Mouse (Mus musculus) hindbrain, embryonic 16.5 days (tissue): ENCODE measurements around the gene Chrnb2. TPM values are rescaled to one million over a fixed set of nuclear protein-coding genes. Genes with fewer than 3 reads are reported as not detected.

ENCODE experiments used
- ATAC-seq: fragments of 200-750 bp; cut with Nextera tagmentation; 2 replicates; pipeline ENCODE4 v1.8.0; 2017; ENCODE audit warnings: moderate TSS enrichment, moderate library complexity
- H3K27ac ChIP-seq: fragments of 300-500 bp; sonication (generic); 2 replicates; pipeline ENCODE4 v1.5.1; 2014; ENCODE audit warnings: low read depth, mild to moderate bottlenecking, control low read depth, low read length, moderate library complexity
- H3K27me3 ChIP-seq: fragments of 300-500 bp; sonication (generic); replicated peaks from 2 replicates; pipeline ENCODE4 v1.6.1; 2014; ENCODE audit warnings: low read length; ENCODE audit not compliant: control insufficient read depth, insufficient read depth
- H3K36me3 ChIP-seq: fragments of 300-500 bp; sonication (generic); 2 replicates; pipeline ENCODE4 v1.6.1; 2014; ENCODE audit warnings: mild to moderate bottlenecking, low read length, moderate library complexity, mixed read lengths; ENCODE audit not compliant: control insufficient read depth, insufficient read depth
- H3K4me1 ChIP-seq: fragments of 300-500 bp; sonication (generic); 2 replicates; pipeline ENCODE4 v1.6.1; 2014; ENCODE audit warnings: low read depth, low read length; ENCODE audit not compliant: control insufficient read depth, insufficient read depth
- H3K4me2 ChIP-seq: fragments of 300-500 bp; sonication (generic); 2 replicates; pipeline ENCODE4 v1.6.1; 2014; ENCODE audit warnings: mild to moderate bottlenecking, low read length, control low read depth, moderate library complexity
- H3K4me3 ChIP-seq: fragments of 300-500 bp; sonication (generic); 2 replicates; pipeline ENCODE4 v1.5.1; 2014; ENCODE audit warnings: mild to moderate bottlenecking, low read length, control low read depth, moderate library complexity
- H3K9ac ChIP-seq: fragments of 300-500 bp; sonication (generic); 2 replicates; pipeline ENCODE4 v1.6.1; 2014; ENCODE audit warnings: low read depth, mild to moderate bottlenecking, control low read depth, low read length, moderate library complexity
- H3K9me3 ChIP-seq: fragments of 300-500 bp; sonication (generic); 2 replicates; pipeline ENCODE4 v1.6.1; 2014; ENCODE audit warnings: mild to moderate bottlenecking, low read length, moderate library complexity; ENCODE audit not compliant: control insufficient read depth
- WGBS: fragments of 180-500 bp; shearing (Covaris S2); extraction: QIAGEN DNeasy Blood & Tissue Kit; methylation state at CpG from one replicate; pipeline ENCODE4 v1.1.7; 2014; 5-methylcytosine and 5-hydroxymethylcytosine counted together
- polyA plus RNA-seq: library from polyadenylated mRNA; unstranded; fragments of >200 nt; fragmentation: Nextera tagmentation; extraction: Ambion mirVana; gene quantifications from 2 replicates; pipeline ENCODE4 v1.2.1, GENCODE M21; 2015

Chrnb2 gene
- polyA plus RNA-seq, 1 experiment from 2014 or later: 23.5 TPM

- Histone ChIP-seq H3K27me3 (no peaks in the 10 kb centered on the region), H3K9ac (no peak overlapping the region), H3K4me1 (peaks cover 13% of the 10 kb centered on the region), H3K27ac (no peak overlapping the region), H3K4me2 (no peak overlapping the region), H3K9me3 (no peaks in the 10 kb centered on the region), H3K36me3 (peaks cover 2% of the 10 kb centered on the region; the same call in 1 of the 2 replicates), H3K4me3 (no peak overlapping the region)
- ATAC-seq: no peak
- WGBS: 92% methylated on average over 4 of the region's 4 CpGs
These were observed 32.3 kb downstream of the Chrnb2 start for GRCm38 (mm10) chr3:89732091-89732490.

GRCm38 (mm10) chr3:89730350-89731331 lies 33.8 kb downstream of the Chrnb2 start:
- Histone ChIP-seq H3K4me3 (peak overlapping the region; percentile 41), H3K4me1 (peaks cover 13% of the 10 kb centered on the region), H3K9ac (peak overlapping the region; percentile 15), H3K27ac (no peak overlapping the region; the same call in 1 of the 2 replicates), H3K9me3 (no peaks in the 10 kb centered on the region), H3K4me2 (peak overlapping the region; percentile 58), H3K27me3 (no peaks in the 10 kb centered on the region), H3K36me3 (no peaks in the 10 kb centered on the region)
- peak; percentile 87 for ATAC-seq
- WGBS: 3% methylated on average over 31 of the region's 32 CpGs

- peaks cover 13% of the 10 kb centered on the region for H3K4me1 ChIP-seq
- H3K27ac ChIP-seq: no peak overlapping the region
- no peaks in the 10 kb centered on the region for H3K27me3 ChIP-seq
- no peak overlapping the region for H3K4me2 ChIP-seq
- no peak for ATAC-seq
- no peak overlapping the region for H3K4me3 ChIP-seq
- no peaks in the 10 kb centered on the region for H3K9me3 ChIP-seq
- 86% methylated on average over 2 of the region's 2 CpGs for WGBS
- no peak overlapping the region for H3K9ac ChIP-seq
- no peaks in the 10 kb centered on the region for H3K36me3 ChIP-seq
These were observed 35.6 kb downstream of the Chrnb2 start for GRCm38 (mm10) chr3:89728848-89729247.

- H3K27me3 ChIP-seq: no peaks in the 10 kb centered on the region
- H3K36me3 ChIP-seq: no peaks in the 10 kb centered on the region
- no peak overlapping the region for H3K4me3 ChIP-seq
- no peak overlapping the region for H3K4me2 ChIP-seq
- 20% methylated on average over 4 of the region's 4 CpGs for WGBS
- H3K9ac ChIP-seq: no peak overlapping the region
- peaks cover 13% of the 10 kb centered on the region for H3K4me1 ChIP-seq
- ATAC-seq: 0 out of 2 replicates have a peak, but pooled peaks have one; percentile 32
- H3K9me3 ChIP-seq: no peaks in the 10 kb centered on the region
- H3K27ac ChIP-seq: no peak overlapping the region
These were observed 37.4 kb downstream of the Chrnb2 start for GRCm38 (mm10) chr3:89727028-89727427.

GRCm38 (mm10) chr3:89723400-89724084 lies 40.9 kb downstream of the Chrnb2 start:
- no peaks in the 10 kb centered on the region for H3K36me3 ChIP-seq
- 52% methylated on average over 7 of the region's 7 CpGs for WGBS
- H3K9me3 ChIP-seq: no peaks in the 10 kb centered on the region
- no peak overlapping the region for H3K9ac ChIP-seq
- H3K4me2 ChIP-seq: no peak overlapping the region
- no peak overlapping the region for H3K4me3 ChIP-seq
- no peaks in the 10 kb centered on the region for H3K4me1 ChIP-seq
- H3K27ac ChIP-seq: no peak overlapping the region
- peak; percentile 70; the same call in 1 of the 2 replicates for ATAC-seq
- no peaks in the 10 kb centered on the region for H3K27me3 ChIP-seq

- H3K4me1 ChIP-seq: peaks cover 2% of the 10 kb centered on the region; the same call in 1 of the 2 replicates
- no peaks in the 10 kb centered on the region for H3K9me3 ChIP-seq
- H3K36me3 ChIP-seq: no peaks in the 10 kb centered on the region
- ATAC-seq: no peak
- H3K9ac ChIP-seq: no peak overlapping the region
- no peak overlapping the region for H3K4me2 ChIP-seq
- no peaks in the 10 kb centered on the region for H3K27me3 ChIP-seq
- H3K27ac ChIP-seq: no peak overlapping the region
- no peak overlapping the region for H3K4me3 ChIP-seq
These were observed 42.4 kb downstream of the Chrnb2 start for GRCm38 (mm10) chr3:89722032-89722431.

GRCm38 (mm10) chr3:89715967-89716256 lies 48.5 kb downstream of the Chrnb2 start:
- Histone ChIP-seq H3K27me3 (0 out of 2 replicates have a peak, but pooled peaks cover 2% of the 10 kb centered on the region), H3K9ac (peak overlapping the region; percentile 82), H3K4me1 (peaks cover 15% of the 10 kb centered on the region), H3K36me3 (no peaks in the 10 kb centered on the region), H3K4me3 (peak overlapping the region; percentile 70), H3K9me3 (no peaks in the 10 kb centered on the region), H3K4me2 (peak overlapping the region; percentile 64), H3K27ac (no peak overlapping the region; the same call in 1 of the 2 replicates)
- no peak for ATAC-seq
- WGBS: 44% methylated on average over 6 of the region's 6 CpGs

GRCm38 (mm10) chr3:89715207-89715966 lies 49.0 kb downstream of the Chrnb2 start:
- Histone ChIP-seq H3K9ac (peak overlapping the region; percentile 82), H3K4me3 (peak overlapping the region; percentile 70), H3K4me1 (peaks cover 15% of the 10 kb centered on the region), H3K9me3 (no peaks in the 10 kb centered on the region), H3K4me2 (peak overlapping the region; percentile 64), H3K27me3 (0 out of 2 replicates have a peak, but pooled peaks cover 2% of the 10 kb centered on the region), H3K36me3 (no peaks in the 10 kb centered on the region), H3K27ac (peak overlapping the region; percentile 84)
- ATAC-seq: peak; percentile 84
- WGBS: 1% methylated on average over 56 of the region's 59 CpGs
